Mouse (Mus musculus) embryonic stem cell, embryonic (primary cell): ENCODE measurements around the gene Tmem198b.

Source experiments
- CTCF ChIA-PET, 4 experiments: fragments of 300-600 bp in 2 of 4; fragments of 350-600 bp in 2 of 4; sonication (Branson Sonifier 250); formaldehyde crosslinking; loops; one replicate each; lab custom pipeline; 2022; ENCODE audit warnings: inconsistent platforms in 2 of 4; lab: Charles Lee
- POLR2A ChIA-PET, 4 experiments: fragments of 300-600 bp in 2 of 4; fragments of 350-600 bp in 2 of 4; sonication (Branson Sonifier 250); formaldehyde crosslinking; loops; one replicate each; lab custom pipeline; 2022; ENCODE audit warnings: antibody characterized with exemption in 4 of 4, inconsistent platforms in 1 of 4; lab: Charles Lee

The Tmem198b gene

GRCm38 (mm10) chr10:128804271-128805091 is at the start of gene Tmem198b:
TSS of gene Tmem198b (minus strand) at chr10:128804370.
- POLR2A ChIA-PET = interaction anchor here (0.5 to 4.7 kb wide), 112 partner anchors 9 to 1469 kb away, joined by 3 to 41 read pairs (median 5); partner anchors contain the start of genes Ormdl2 (in 4 of the 4), Pym1 (in 3 of the 4), Bloc1s1 (in 2 of the 4) and Cdk2 (in 2 of the 4)

GRCm38 (mm10) chr10:128850339-128850738 is 46.2 kb upstream of the Tmem198b start:
- CTCF ChIA-PET = interaction anchor here in 1 of 4 experiments (0.9 kb wide), 1 partner anchor 42 kb away, joined by 3 read pairs; no protein-coding TSS in a partner anchor
- POLR2A ChIA-PET = interaction anchor here in 2 of 4 experiments (0.5 to 2.4 kb wide), 9 partner anchors 8 to 138 kb away, joined by 3 to 8 read pairs (median 3); partner anchors contain the start of gene Cd63 (in 1 of the 2)

More at GRCm38 (mm10) chr10:128804271-128805091, at the start of gene Tmem198b:
- CTCF ChIA-PET = interaction anchor here in 3 of 4 experiments (0.6 to 1.8 kb wide), 20 partner anchors 16 to 1960 kb away, joined by 3 to 20 read pairs (median 4); partner anchors contain the start of genes Nabp2 (in 1 of the 3), Pym1 (in 1 of the 3) and Rnf41 (in 1 of the 3)

GRCm38 (mm10) chr10:128848426-128848825 is 44.3 kb upstream of the Tmem198b start:
- POLR2A ChIA-PET = interaction anchor here in 3 of 4 experiments (0.7 to 1.9 kb wide), 11 partner anchors 9 to 43 kb away, joined by 3 to 6 read pairs (median 4); partner anchors contain the start of gene Ormdl2 (in 1 of the 3)

GRCm38 (mm10) chr10:128846664-128847063 is 42.5 kb upstream of the Tmem198b start:
- CTCF ChIA-PET = no interaction called here

More at GRCm38 (mm10) chr10:128848426-128848825, 44.3 kb upstream of the Tmem198b start:
- CTCF ChIA-PET = interaction anchor here in 2 of 4 experiments (1.3 to 1.8 kb wide), 2 partner anchors 65 to 75 kb away, joined by 4 read pairs; no protein-coding TSS in a partner anchor

GRCm38 (mm10) chr10:128845516-128845915 is 41.3 kb upstream of the Tmem198b start:
- POLR2A ChIA-PET = interaction anchor here in 2 of 4 experiments (0.6 to 1.5 kb wide), 3 partner anchors 10 to 200 kb away, joined by 3 to 4 read pairs (median 4); no protein-coding TSS in a partner anchor
- CTCF ChIA-PET = interaction anchor here (0.6 to 1.7 kb wide), 10 partner anchors 9 to 252 kb away, joined by 3 to 7 read pairs (median 4); partner anchors contain the start of gene Cd63 (in 1 of the 4)

More at GRCm38 (mm10) chr10:128846664-128847063, 42.5 kb upstream of the Tmem198b start:
- POLR2A ChIA-PET = interaction anchor here in 3 of 4 experiments (0.5 to 1.6 kb wide), 5 partner anchors 10 to 281 kb away, joined by 3 to 5 read pairs (median 3); partner anchors contain the start of gene Pa2g4 (in 1 of the 3)

- CTCF ChIA-PET = interaction anchor here in 1 of 4 experiments (0.7 to 1.4 kb wide), 2 partner anchors 15 to 884 kb away, joined by 3 to 5 read pairs; no protein-coding TSS in a partner anchor
- POLR2A ChIA-PET = interaction anchor here in 2 of 4 experiments (0.9 to 2.0 kb wide), 9 partner anchors 10 to 131 kb away, joined by 3 to 10 read pairs (median 3); partner anchors contain the start of genes Cd63 (in 1 of the 2), Dgka (in 1 of the 2) and Rdh5 (in 1 of the 2)
These were observed 39.1 kb upstream of the Tmem198b start for GRCm38 (mm10) chr10:128843260-128843659.

- POLR2A ChIA-PET = interaction anchor here in 1 of 4 experiments (0.5 kb wide), 1 partner anchor 25 kb away, joined by 3 read pairs; no protein-coding TSS in a partner anchor
- CTCF ChIA-PET = interaction anchor here in 1 of 4 experiments (0.7 kb wide), 1 partner anchor 41 kb away, joined by 5 read pairs; no protein-coding TSS in a partner anchor
These were observed 36.4 kb upstream of the Tmem198b start for GRCm38 (mm10) chr10:128840612-128841011.

- CTCF ChIA-PET = interaction anchor here in 1 of 4 experiments (0.7 to 1.2 kb wide), 2 partner anchors 65 to 74 kb away, joined by 3 read pairs; no protein-coding TSS in a partner anchor
- POLR2A ChIA-PET = interaction anchor here in 3 of 4 experiments (0.7 to 1.3 kb wide), 5 partner anchors 9 to 89 kb away, joined by 3 read pairs; partner anchors contain the start of gene Ormdl2 (in 2 of the 3)
These were observed 35.3 kb upstream of the Tmem198b start for GRCm38 (mm10) chr10:128839434-128839833.

GRCm38 (mm10) chr10:128837400-128837799 is 33.2 kb upstream of the Tmem198b start:
- POLR2A ChIA-PET = interaction anchor here in 2 of 4 experiments (0.7 to 1.6 kb wide), 5 partner anchors 9 to 45 kb away, joined by 3 to 5 read pairs (median 5); partner anchors contain the start of gene Ormdl2 (in 1 of the 2)

GRCm38 (mm10) chr10:128823821-128824220 is 19.7 kb upstream of the Tmem198b start:
- POLR2A ChIA-PET = interaction anchor here in 2 of 4 experiments (0.6 to 4.3 kb wide), 14 partner anchors 8 to 276 kb away, joined by 3 to 41 read pairs (median 4); partner anchors contain the start of genes Tmem198b (in 1 of the 2) and Zc3h10 (in 1 of the 2)

More at GRCm38 (mm10) chr10:128837400-128837799, 33.2 kb upstream of the Tmem198b start:
- CTCF ChIA-PET = no interaction called here

GRCm38 (mm10) chr10:128823087-128823486 is 18.9 kb upstream of the Tmem198b start:
- POLR2A ChIA-PET = interaction anchor here in 3 of 4 experiments (0.7 to 4.3 kb wide), 19 partner anchors 9 to 112 kb away, joined by 3 to 41 read pairs (median 4); partner anchors contain the start of genes Tmem198b (in 2 of the 3) and Dnajc14 (in 1 of the 3)
- CTCF ChIA-PET = interaction anchor here in 2 of 4 experiments (0.6 to 0.9 kb wide), 2 partner anchors 18 to 49 kb away, joined by 3 to 5 read pairs; no protein-coding TSS in a partner anchor

More at GRCm38 (mm10) chr10:128823821-128824220, 19.7 kb upstream of the Tmem198b start:
- CTCF ChIA-PET = interaction anchor here in 2 of 4 experiments (0.6 to 0.9 kb wide), 3 partner anchors 19 to 276 kb away, joined by 3 to 5 read pairs (median 3); partner anchors contain the start of gene Zc3h10 (in 1 of the 2)

GRCm38 (mm10) chr10:128822135-128822534 is 18.0 kb upstream of the Tmem198b start:
- CTCF ChIA-PET = interaction anchor here in 2 of 4 experiments (0.6 to 1.7 kb wide), 4 partner anchors 15 to 200 kb away, joined by 3 to 5 read pairs (median 4); no protein-coding TSS in a partner anchor
- POLR2A ChIA-PET = interaction anchor here (0.6 to 4.3 kb wide), 39 partner anchors 8 to 519 kb away, joined by 3 to 41 read pairs (median 4); partner anchors contain the start of genes Rab5b (in 2 of the 4), Tmem198b (in 2 of the 4), Dnajc14 (in 1 of the 4) and Esyt1 (in 1 of the 4)

GRCm38 (mm10) chr10:128821358-128822056 is 17.3 kb upstream of the Tmem198b start, which contains the start of gene Ormdl2:
TSS of gene Ormdl2 (minus strand) at chr10:128821645.
- ChIA-PET POLR2A (interaction anchor here (0.6 to 4.3 kb wide), 54 partner anchors 7 to 518 kb away, joined by 3 to 41 read pairs (median 4); partner anchors contain the start of genes Dnajc14 (in 2 of the 4), Pym1 (in 2 of the 4), Rab5b (in 2 of the 4) and Tmem198b (in 2 of the 4)), CTCF (interaction anchor here in 1 of 4 experiments (1.3 to 1.7 kb wide), 5 partner anchors 11 to 92 kb away, joined by 3 to 5 read pairs (median 4); no protein-coding TSS in a partner anchor)

GRCm38 (mm10) chr10:128820217-128820616 is 16.0 kb upstream of the Tmem198b start:
- POLR2A ChIA-PET = interaction anchor here in 2 of 4 experiments (0.5 to 4.3 kb wide), 24 partner anchors 9 to 311 kb away, joined by 3 to 41 read pairs (median 5); partner anchors contain the start of genes Dnajc14 (in 2 of the 2), Pym1 (in 2 of the 2), Tmem198b (in 2 of the 2) and Bloc1s1 (in 1 of the 2)
- CTCF ChIA-PET = interaction anchor here in 1 of 4 experiments (0.5 to 1.5 kb wide), 2 partner anchors 15 to 77 kb away, joined by 3 to 4 read pairs; no protein-coding TSS in a partner anchor

- ChIA-PET CTCF (no interaction called here), POLR2A (interaction anchor here in 1 of 4 experiments (1.3 kb wide), 1 partner anchor 12 kb away, joined by 7 read pairs; no protein-coding TSS in a partner anchor)
These were observed 12.9 kb upstream of the Tmem198b start, which contains the start of gene Sarnp for GRCm38 (mm10) chr10:128817033-128817432. TSS of gene Sarnp (plus strand) at chr10:128817333.
